19 mouse cellular contexts compared by ENCODE assay signal in genomic region chr7:109924965-109925364, GRCm38 (mm10). TPM values are rescaled to one million over a fixed set of nuclear protein-coding genes. Genes with fewer than 3 reads are reported as not detected.
DNase-seq lines count a peak whose midpoint lies in the region; ATAC-seq and TF ChIP-seq lines count a peak whose summit lies in the region.
"Had no signal": no experiment of that assay in that cellular context is flagged by ENCODE, and none has a peak within 500 bp of the region (broad histone marks: within the 10 kb centered on the region; RNA-seq: fewer than 3 reads in every experiment).

No protein-coding gene starts in this region.

- intact Hi-C loops in left cerebral cortex, adult 2 months (cut with DNase I): no loop called here

- H3K9ac ChIP-seq in embryonic facial prominence, embryonic 14.5 days (ENCODE audit: low read depth, low read length): no peak overlapping the region
- H3K9ac ChIP-seq in lung, embryonic 16.5 days (ENCODE audit: low read length): no peak overlapping the region
- no peak overlapping the region for H3K9ac ChIP-seq in stomach, postnatal 0 days (ENCODE audit: low read length)
- H3K9ac ChIP-seq: embryonic facial prominence, embryonic 15.5 days had no signal

- H3K4me1 ChIP-seq in embryonic facial prominence, embryonic 14.5 days (ENCODE audit: control insufficient read depth, insufficient read depth, low read length): no peaks in the 10 kb centered on the region
- H3K4me1 ChIP-seq in embryonic facial prominence, embryonic 10.5 days: no peaks in the 10 kb centered on the region
- H3K4me1 ChIP-seq in lung, embryonic 16.5 days (replicated peaks; ENCODE audit: control insufficient read depth, insufficient read depth, low read length): peaks cover 11% of the 10 kb centered on the region
- no peaks in the 10 kb centered on the region for H3K4me1 ChIP-seq in stomach, postnatal 0 days (replicated peaks; ENCODE audit: control insufficient read depth, insufficient read depth)
- H3K4me1 ChIP-seq: embryonic facial prominence, embryonic 15.5 days had no signal

- ATAC-seq in embryonic facial prominence, embryonic 14.5 days (ENCODE audit: low read depth): 0 out of 2 replicates have a peak, but pooled peaks have one; percentile 16
- ATAC-seq in lung, embryonic 16.5 days (ENCODE audit: low read depth): peak; percentile 74
- 0 out of 2 replicates have a peak, but pooled peaks have one; percentile 10 for ATAC-seq in stomach, postnatal 0 days (ENCODE audit: low FRiP score, low TSS enrichment)
- ATAC-seq: inflammation-experienced regulatory T-cells, adult 6 months; midbrain, embryonic 16.5 days had no signal

- WGBS in embryonic facial prominence, embryonic 14.5 days: 84% methylated on average over 2 of the region's 2 CpGs
- 85% methylated on average over 2 of the region's 2 CpGs for WGBS in embryonic facial prominence, embryonic 10.5 days
- WGBS in lung, embryonic 16.5 days: 40% methylated on average over 2 of the region's 2 CpGs
- WGBS in stomach, postnatal 0 days: 54% methylated on average over 2 of the region's 2 CpGs

- no peak overlapping the region for H3K27ac ChIP-seq in embryonic facial prominence, embryonic 14.5 days (replicated peaks; ENCODE audit: low read depth, low read length)
- H3K27ac ChIP-seq in embryonic facial prominence, embryonic 10.5 days (replicated peaks): no peak overlapping the region
- H3K27ac ChIP-seq in left cerebral cortex, adult 2 months: peak overlapping the region; percentile 28; the same call in 1 of the 2 replicates
- no peak overlapping the region for H3K27ac ChIP-seq in lung, embryonic 16.5 days (ENCODE audit: low read length)
- H3K27ac ChIP-seq in stomach, postnatal 0 days (replicated peaks): no peak overlapping the region
- H3K27ac ChIP-seq: embryonic facial prominence, embryonic 15.5 days had no signal

- no peak for DNase-seq in embryonic facial prominence, embryonic 14.5 days (ENCODE audit: low spot score)
- no peak for DNase-seq in embryonic facial prominence, embryonic 10.5 days (ENCODE audit: low spot score)
- no peak for DNase-seq in left cerebral cortex, adult 2 months (ENCODE audit: extremely low spot score in 1 of 2, low spot score in 2 of 2)
- no peak for DNase-seq in left cerebral cortex, adult 11 months (ENCODE audit: low spot score)
- no peak for DNase-seq in stomach, postnatal 0 days (ENCODE audit: low spot score)
- no peak for DNase-seq in urinary bladder, postnatal 14 days (ENCODE audit: low spot score)
- DNase-seq: adrenal gland, postnatal 25 days; heart, postnatal 10 days; kidney, adult 2 months; kidney, postnatal 10 days; right cerebral cortex, adult 18-20 months; thymus, postnatal 25 days had no signal

- no peaks in the 10 kb centered on the region for H3K9me3 ChIP-seq in embryonic facial prominence, embryonic 14.5 days (ENCODE audit: control insufficient read depth, low read length)
- no peaks in the 10 kb centered on the region for H3K9me3 ChIP-seq in embryonic facial prominence, embryonic 10.5 days
- H3K9me3 ChIP-seq in lung, embryonic 16.5 days (ENCODE audit: control insufficient read depth, low read length): no peaks in the 10 kb centered on the region
- H3K9me3 ChIP-seq in stomach, postnatal 0 days (ENCODE audit: control insufficient read depth, low read length): no peaks in the 10 kb centered on the region
- H3K9me3 ChIP-seq: embryonic facial prominence, embryonic 15.5 days had no signal

- no peak for TF ChIP-seq CTCF in left cerebral cortex, adult 2 months (IDR thresholded peaks at IDR 0.05)
- TF ChIP-seq CTCF in stomach, postnatal 0 days (IDR thresholded peaks at IDR 0.05; ENCODE audit: low read depth): no peak

- H3K4me3 ChIP-seq in embryonic facial prominence, embryonic 14.5 days (ENCODE audit: low read depth, low read length): no peak overlapping the region
- no peak overlapping the region for H3K4me3 ChIP-seq in embryonic facial prominence, embryonic 10.5 days
- H3K4me3 ChIP-seq in left cerebral cortex, adult 2 months: no peak overlapping the region
- no peak overlapping the region for H3K4me3 ChIP-seq in lung, embryonic 16.5 days (ENCODE audit: low read length)
- no peak overlapping the region for H3K4me3 ChIP-seq in stomach, postnatal 0 days (ENCODE audit: low read depth, low read length)
- H3K4me3 ChIP-seq: embryonic facial prominence, embryonic 15.5 days had no signal

- no peak for TF ChIP-seq EP300 in stomach, postnatal 0 days (optimal IDR thresholded peaks at IDR 0.05)

- no peaks in the 10 kb centered on the region for H3K27me3 ChIP-seq in embryonic facial prominence, embryonic 14.5 days (replicated peaks; ENCODE audit: control insufficient read depth, insufficient read depth, low read length)
- H3K27me3 ChIP-seq in embryonic facial prominence, embryonic 10.5 days (replicated peaks; ENCODE audit: low read depth, poor library complexity, severe bottlenecking): no peaks in the 10 kb centered on the region
- no peaks in the 10 kb centered on the region for H3K27me3 ChIP-seq in lung, embryonic 16.5 days (ENCODE audit: control insufficient read depth, insufficient read depth, low read depth, low read length)
- no peaks in the 10 kb centered on the region for H3K27me3 ChIP-seq in stomach, postnatal 0 days (ENCODE audit: control insufficient read depth, insufficient read depth, low read length)
- H3K27me3 ChIP-seq: embryonic facial prominence, embryonic 15.5 days had no signal

- H3K36me3 ChIP-seq in embryonic facial prominence, embryonic 14.5 days (ENCODE audit: control insufficient read depth, insufficient read depth, low read length): peaks cover 65% of the 10 kb centered on the region
- H3K36me3 ChIP-seq in embryonic facial prominence, embryonic 10.5 days (replicated peaks): peaks cover 88% of the 10 kb centered on the region
- peaks cover 14% of the 10 kb centered on the region for H3K36me3 ChIP-seq in lung, embryonic 16.5 days (ENCODE audit: control insufficient read depth, insufficient read depth, low read length)
- H3K36me3 ChIP-seq in stomach, postnatal 0 days (ENCODE audit: control insufficient read depth, insufficient read depth, low read length): 0 out of 2 replicates have a peak, but pooled peaks cover 6% of the 10 kb centered on the region

- H3K4me2 ChIP-seq in embryonic facial prominence, embryonic 14.5 days (ENCODE audit: low read depth, low read length): no peak overlapping the region
- H3K4me2 ChIP-seq in lung, embryonic 16.5 days (ENCODE audit: low read depth, low read length): no peak overlapping the region
- H3K4me2 ChIP-seq in stomach, postnatal 0 days (replicated peaks; ENCODE audit: low read depth): no peak overlapping the region
- H3K4me2 ChIP-seq: embryonic facial prominence, embryonic 15.5 days; heart, embryonic 11.5 days; liver, embryonic 11.5 days had no signal

RNA-seq across cellular contexts. Expression of gene Dennd5a, which starts 35.3 kb away (rescaled TPM):
- polyA plus RNA-seq in embryonic facial prominence, embryonic 14.5 days (2014; fragmentation: Nextera tagmentation; extraction: Ambion mirVana): 53.3 and 58.3 TPM in 2 replicates
- polyA plus RNA-seq in embryonic facial prominence, embryonic 10.5 days (2016; fragmentation: Nextera tagmentation; extraction: Ambion mirVana): 28.2 and 33.3 TPM in 2 replicates
- total RNA-seq in left cerebral cortex, adult 2 months (2021): 100 to 1,000 TPM; 214 to 225 TPM
- polyA plus RNA-seq in lung, embryonic 16.5 days (2015; fragmentation: Nextera tagmentation; extraction: Ambion mirVana): 32.5 and 32.9 TPM in 2 replicates
- 13.8 and 14.5 TPM in 2 replicates for polyA plus RNA-seq in stomach, postnatal 0 days (2015; fragmentation: Nextera tagmentation; extraction: Ambion mirVana)

RNA-seq across cellular contexts. Expression of gene Scube2, which starts 59.5 kb away (rescaled TPM):
- 5.2 and 7.7 TPM in 2 replicates for polyA plus RNA-seq in embryonic facial prominence, embryonic 14.5 days (2014; fragmentation: Nextera tagmentation; extraction: Ambion mirVana)
- 0.77 and 4.1 TPM in 2 replicates for polyA plus RNA-seq in embryonic facial prominence, embryonic 10.5 days (2016; fragmentation: Nextera tagmentation; extraction: Ambion mirVana)
- total RNA-seq in left cerebral cortex, adult 2 months (2021): 1 to 10 TPM in 1 of 2 experiments, under 1 TPM in 1; 1.00 to 1.1 TPM
- polyA plus RNA-seq in lung, embryonic 16.5 days (2015; fragmentation: Nextera tagmentation; extraction: Ambion mirVana): 4.1 and 4.6 TPM in 2 replicates
- 0.79 and 0.96 TPM in 2 replicates for polyA plus RNA-seq in stomach, postnatal 0 days (2015; fragmentation: Nextera tagmentation; extraction: Ambion mirVana)
- total RNA-seq: granulocyte monocyte progenitor cell, adult 5-6 weeks had no signal
- polyA plus RNA-seq: inflammation-experienced regulatory T-cells, adult 6 months had no signal

Comparison
In these comparisons a context has a peak if more than half of its experiments do, and no peak if none do; other contexts are left out.
1. ATAC-seq: peak in every context shown above with its lines; median percentile 74 in lung, embryonic 16.5 days; 16 in embryonic facial prominence, embryonic 14.5 days; 10 in stomach, postnatal 0 days.